Mouse (Mus musculus): ENCODE measurements around the gene Plekha6. TPM values are rescaled to one million over a fixed set of nuclear protein-coding genes. Genes with fewer than 3 reads are reported as not detected.

The Plekha6 gene
- 17.2 and 19.9 TPM in 2 replicates for polyA plus RNA-seq (2015; fragmentation: Nextera tagmentation; extraction: Ambion mirVana)

DNA sequence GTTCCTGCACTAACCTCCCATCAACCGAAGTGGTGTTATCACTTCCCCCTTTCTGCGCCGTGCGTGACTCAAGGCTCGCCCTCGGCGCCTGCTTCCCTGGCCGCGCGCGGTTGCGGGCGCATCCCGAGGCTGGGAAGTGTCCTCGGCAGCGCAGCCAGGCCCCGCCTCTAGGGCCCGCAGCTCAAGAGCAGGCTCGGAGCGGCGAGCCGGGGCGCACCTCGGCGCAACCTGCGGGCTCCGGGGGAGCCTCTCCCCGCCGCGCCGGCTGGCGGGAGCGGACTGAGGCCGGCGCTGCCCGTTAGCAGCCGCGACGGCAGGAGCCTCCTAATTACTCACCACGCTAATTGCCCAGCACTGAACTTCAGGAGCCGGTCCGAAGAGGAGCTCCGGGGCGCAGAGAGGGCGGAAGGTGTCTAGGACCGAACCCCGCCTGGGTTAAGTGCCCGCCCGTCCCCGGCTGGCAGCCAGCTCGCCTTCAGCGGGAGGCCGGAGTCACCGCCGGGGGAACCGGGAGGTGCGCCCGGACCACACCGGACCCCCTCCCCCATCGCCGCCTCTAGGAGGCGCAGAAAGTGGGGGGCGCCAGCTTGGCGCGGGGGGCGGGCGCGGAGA is at the start of gene Plekha6:
Gene Plekha6, plus strand, starts transcription at position 391 of the 612 bp plus-strand sequence.
- H3K27ac ChIP-seq (replicated peaks) = no peak within 1 kb of the TSS
- H3K4me2 ChIP-seq = peak within 1 kb of the TSS; percentile 99
- H3K9ac ChIP-seq = peak within 1 kb of the TSS; percentile 52
- no peaks in the 10 kb centered on the region for H3K36me3 ChIP-seq
- peak; percentile 29; the same call in 1 of the 2 replicates for ATAC-seq (ENCODE audit: low FRiP score, low read depth)
- peak within 1 kb of the TSS; percentile 54 for H3K4me3 ChIP-seq
- peaks cover 25% of the 10 kb centered on the region for H3K4me1 ChIP-seq (replicated peaks)
- no peaks in the 10 kb centered on the region for H3K9me3 ChIP-seq
- WGBS = under 1% methylated on average over 62 of the region's 68 CpGs
- H3K27me3 ChIP-seq = peaks cover 36% of the 10 kb centered on the region

DNA sequence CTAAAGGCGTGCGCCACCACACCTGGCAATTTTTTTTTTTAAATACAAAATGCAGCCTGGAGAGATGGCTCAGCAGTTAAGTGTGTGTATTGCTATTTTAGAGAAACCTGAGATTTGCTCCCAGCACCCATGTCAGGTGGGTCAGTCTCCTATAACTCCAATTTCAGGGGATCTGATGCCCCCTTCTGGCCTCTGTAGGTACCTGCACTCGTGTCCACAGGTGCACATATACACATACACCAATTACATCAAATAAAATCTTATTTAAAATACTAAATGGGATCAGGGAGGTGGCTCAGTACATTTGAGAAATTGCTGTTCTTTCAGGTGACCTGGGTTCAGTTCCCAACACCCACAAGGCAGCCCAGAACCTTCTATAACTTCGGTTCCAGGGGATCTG is 47.9 kb upstream of the Plekha6 start:
- Histone ChIP-seq H3K27ac (replicated peaks) (no peak overlapping the region), H3K9ac (no peak overlapping the region), H3K4me3 (no peak overlapping the region), H3K27me3 (no peaks in the 10 kb centered on the region), H3K36me3 (no peaks in the 10 kb centered on the region), H3K9me3 (no peaks in the 10 kb centered on the region), H3K4me1 (replicated peaks) (no peaks in the 10 kb centered on the region), H3K4me2 (no peak overlapping the region)
- WGBS = 96% methylated on average over 4 of the region's 4 CpGs
- no peak for ATAC-seq (ENCODE audit: low FRiP score, low read depth)

DNA sequence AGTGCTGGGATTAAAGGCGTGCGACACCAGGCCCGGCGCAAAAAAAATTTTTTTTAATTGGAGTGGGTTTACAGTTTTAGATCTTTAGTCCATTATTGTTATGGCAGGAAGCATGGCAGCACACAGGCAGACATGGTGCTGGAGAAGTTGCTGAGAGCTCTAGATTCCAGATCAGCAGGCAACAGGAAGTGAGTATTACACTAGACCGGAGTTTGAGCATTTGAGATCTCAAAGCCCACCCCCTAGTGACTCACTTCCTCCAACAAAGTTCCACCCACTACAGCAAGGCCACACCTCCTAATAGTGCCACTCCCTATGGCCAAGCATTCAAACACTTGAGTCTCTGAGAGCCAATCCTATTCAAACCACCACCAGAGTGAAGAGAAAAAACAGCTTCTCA is 45.9 kb upstream of the Plekha6 start:
- H3K4me2 ChIP-seq = no peak overlapping the region
- H3K4me1 ChIP-seq (replicated peaks) = no peaks in the 10 kb centered on the region
- WGBS = 90% methylated on average over 5 of the region's 5 CpGs
- H3K4me3 ChIP-seq = no peak overlapping the region
- H3K9me3 ChIP-seq = no peaks in the 10 kb centered on the region
- no peak for ATAC-seq (ENCODE audit: low FRiP score, low read depth)
- no peak overlapping the region for H3K9ac ChIP-seq
- no peaks in the 10 kb centered on the region for H3K36me3 ChIP-seq
- no peaks in the 10 kb centered on the region for H3K27me3 ChIP-seq
- no peak overlapping the region for H3K27ac ChIP-seq (replicated peaks)

DNA sequence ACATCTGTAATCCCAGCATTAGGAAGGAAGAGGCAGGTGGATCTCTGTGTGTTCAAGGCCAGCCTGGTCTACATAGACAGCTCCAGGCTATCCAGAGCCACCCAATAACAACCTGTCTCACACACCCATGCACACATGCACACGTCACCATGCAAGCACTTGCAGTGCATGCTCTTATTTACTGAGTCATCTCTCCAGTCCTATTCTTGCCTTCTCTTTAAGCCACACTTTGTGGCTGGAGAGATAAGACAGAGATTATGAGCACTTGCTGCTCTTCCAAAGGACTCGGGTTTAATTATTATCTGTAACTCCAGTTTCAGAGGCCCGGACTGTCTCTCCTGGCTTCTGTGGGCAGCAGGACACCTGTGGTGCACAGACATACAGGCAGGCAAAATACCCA is 45.2 kb upstream of the Plekha6 start:
- Histone ChIP-seq H3K27ac (replicated peaks) (no peak overlapping the region), H3K4me2 (no peak overlapping the region), H3K9me3 (no peaks in the 10 kb centered on the region), H3K9ac (no peak overlapping the region), H3K4me3 (no peak overlapping the region), H3K27me3 (no peaks in the 10 kb centered on the region), H3K36me3 (no peaks in the 10 kb centered on the region), H3K4me1 (replicated peaks) (no peaks in the 10 kb centered on the region)
- 81% methylated on average over 3 of the region's 3 CpGs for WGBS
- ATAC-seq (ENCODE audit: low FRiP score, low read depth) = no peak

DNA sequence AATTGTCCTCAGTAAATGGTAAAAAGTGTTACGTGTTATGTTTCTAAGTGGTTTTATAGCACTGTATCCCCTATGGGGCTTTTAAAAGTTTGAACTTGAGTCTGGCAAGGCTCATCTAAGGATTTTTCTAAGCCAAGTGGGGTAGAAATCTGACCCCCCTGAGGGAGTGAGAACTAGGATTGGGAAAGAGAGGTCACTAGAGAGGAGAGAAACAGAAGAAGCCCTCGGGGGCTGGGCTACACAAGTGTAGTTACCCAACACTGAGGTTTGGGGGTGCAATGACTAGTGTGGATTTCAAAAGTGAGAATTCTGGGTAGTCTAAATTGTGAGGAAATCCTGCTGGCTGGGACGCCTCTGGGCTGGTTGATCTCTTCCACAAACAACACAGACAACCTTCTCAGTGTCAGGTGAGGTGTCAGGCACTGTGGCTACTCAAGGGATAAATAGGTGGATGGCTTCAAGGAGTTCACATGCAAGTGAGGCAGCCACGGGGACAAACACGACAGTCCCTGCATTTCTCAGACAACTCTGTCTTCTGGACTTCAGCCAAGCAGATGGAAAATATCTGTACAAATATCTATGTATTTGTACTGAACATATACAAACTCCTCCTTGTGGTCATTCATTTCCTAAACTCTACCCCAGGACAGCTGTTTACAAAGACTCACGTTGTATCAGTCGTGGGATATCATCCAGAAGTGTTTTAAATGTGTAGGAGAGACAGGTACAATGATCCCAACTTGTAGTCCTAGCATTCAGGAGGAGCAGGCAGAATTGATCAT is 43.9 kb upstream of the Plekha6 start:
- no peak for ATAC-seq (ENCODE audit: low FRiP score, low read depth)
- Histone ChIP-seq H3K9me3 (no peaks in the 10 kb centered on the region), H3K4me1 (replicated peaks) (no peaks in the 10 kb centered on the region), H3K9ac (no peak overlapping the region), H3K4me3 (no peak overlapping the region), H3K27me3 (no peaks in the 10 kb centered on the region), H3K4me2 (no peak overlapping the region), H3K27ac (replicated peaks) (no peak overlapping the region), H3K36me3 (no peaks in the 10 kb centered on the region)
- WGBS = 76% methylated on average over 7 of the region's 7 CpGs

DNA sequence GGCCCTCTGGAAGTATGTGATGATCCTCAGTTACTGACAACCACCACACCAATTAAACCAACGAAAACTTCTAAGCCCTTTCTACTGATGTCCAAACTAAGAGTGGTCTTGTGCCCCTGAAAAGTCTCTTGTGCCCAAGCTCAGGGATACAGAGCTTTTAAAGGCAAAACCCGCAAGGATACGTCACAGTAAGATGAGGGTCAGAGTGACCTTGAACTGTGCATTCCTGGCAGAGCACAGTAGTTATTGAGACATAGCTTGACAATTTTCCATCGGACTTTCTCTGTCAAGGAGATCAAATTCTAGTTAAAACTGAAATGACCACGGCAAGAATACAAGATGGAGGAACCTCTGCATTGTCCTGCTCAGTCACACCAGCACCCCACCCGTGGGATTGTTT is 42.8 kb upstream of the Plekha6 start:
- no peak overlapping the region for H3K9ac ChIP-seq
- 69% methylated on average over 6 of the region's 6 CpGs for WGBS
- H3K4me1 ChIP-seq (replicated peaks) = no peaks in the 10 kb centered on the region

DNA sequence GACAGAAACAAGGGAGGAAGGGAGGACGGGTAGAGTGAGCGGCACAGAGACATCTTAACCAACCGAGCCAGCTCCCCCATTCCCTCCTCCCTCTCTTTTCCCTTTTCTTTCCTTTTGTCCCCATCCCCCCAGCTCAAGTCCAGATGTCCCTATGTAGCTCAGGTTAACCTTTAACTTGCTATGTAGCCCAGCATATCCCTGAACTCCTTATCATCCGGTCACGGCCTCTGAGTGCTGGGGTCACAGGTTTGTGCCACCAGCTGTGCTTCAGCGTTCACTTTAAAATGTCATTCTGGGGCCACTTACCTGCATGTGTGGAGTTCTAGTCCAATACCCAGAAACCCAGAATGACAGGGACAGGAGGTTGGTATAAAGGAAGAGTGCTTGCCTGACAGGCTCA is 39.9 kb upstream of the Plekha6 start:
- H3K9me3 ChIP-seq = no peaks in the 10 kb centered on the region
- H3K27me3 ChIP-seq = no peaks in the 10 kb centered on the region
- no peaks in the 10 kb centered on the region; the same call in 1 of the 2 replicates for H3K4me1 ChIP-seq (replicated peaks)
- no peak overlapping the region for H3K27ac ChIP-seq (replicated peaks)
- no peaks in the 10 kb centered on the region for H3K36me3 ChIP-seq
- ATAC-seq (ENCODE audit: low FRiP score, low read depth) = no peak
- H3K4me2 ChIP-seq = no peak overlapping the region
- no peak overlapping the region for H3K9ac ChIP-seq
- WGBS = 73% methylated on average over 6 of the region's 6 CpGs
- H3K4me3 ChIP-seq = no peak overlapping the region

More for the DNA sequence above, 42.8 kb upstream of the Plekha6 start:
- no peak for ATAC-seq (ENCODE audit: low FRiP score, low read depth)
- H3K36me3 ChIP-seq = no peaks in the 10 kb centered on the region
- H3K27me3 ChIP-seq = no peaks in the 10 kb centered on the region
- no peak overlapping the region for H3K4me3 ChIP-seq
- no peak overlapping the region for H3K4me2 ChIP-seq
- H3K27ac ChIP-seq (replicated peaks) = no peak overlapping the region
- no peaks in the 10 kb centered on the region for H3K9me3 ChIP-seq

DNA sequence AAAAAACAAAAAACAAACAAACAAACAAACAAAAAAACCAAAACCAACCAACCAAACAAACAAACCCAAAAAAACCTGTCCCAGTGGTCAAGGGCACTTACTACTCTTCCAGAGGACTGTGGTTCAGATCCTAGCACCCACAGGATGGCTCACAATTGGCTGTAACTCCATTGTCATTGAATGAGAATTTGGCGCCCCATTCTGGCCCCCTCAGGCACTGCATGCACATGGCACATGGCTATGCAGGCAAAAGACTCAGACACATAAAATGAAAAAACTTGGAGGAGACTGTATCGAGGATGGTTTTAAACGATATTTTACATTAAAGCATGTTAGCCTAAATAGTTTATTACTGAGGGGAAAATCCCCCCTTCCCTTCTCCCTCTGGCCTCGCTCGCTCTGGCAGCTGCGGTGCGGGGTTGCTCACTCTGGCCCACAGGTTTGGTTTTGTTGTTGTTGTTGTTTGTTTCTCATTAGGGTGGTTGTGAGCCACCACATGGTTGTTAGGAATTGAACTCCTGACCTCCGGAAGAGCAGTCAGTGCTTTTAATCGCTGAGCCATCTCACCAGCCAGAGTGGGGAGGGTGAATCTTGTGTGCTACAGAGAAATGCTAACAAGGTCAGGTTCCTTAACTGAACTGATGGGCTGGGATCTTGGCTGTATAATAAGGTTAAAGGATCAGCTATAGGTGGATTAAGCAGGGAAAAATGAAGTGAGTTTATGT is 38.2 kb upstream of the Plekha6 start:
- no peak overlapping the region for H3K4me3 ChIP-seq
- no peak overlapping the region for H3K4me2 ChIP-seq
- WGBS = 91% methylated on average over 9 of the region's 9 CpGs
- no peak overlapping the region for H3K27ac ChIP-seq (replicated peaks)
- no peaks in the 10 kb centered on the region for H3K9me3 ChIP-seq
- no peak overlapping the region for H3K9ac ChIP-seq
- no peaks in the 10 kb centered on the region for H3K36me3 ChIP-seq
- H3K27me3 ChIP-seq = no peaks in the 10 kb centered on the region
- no peak for ATAC-seq (ENCODE audit: low FRiP score, low read depth)
- H3K4me1 ChIP-seq (replicated peaks) = peaks cover 13% of the 10 kb centered on the region

DNA sequence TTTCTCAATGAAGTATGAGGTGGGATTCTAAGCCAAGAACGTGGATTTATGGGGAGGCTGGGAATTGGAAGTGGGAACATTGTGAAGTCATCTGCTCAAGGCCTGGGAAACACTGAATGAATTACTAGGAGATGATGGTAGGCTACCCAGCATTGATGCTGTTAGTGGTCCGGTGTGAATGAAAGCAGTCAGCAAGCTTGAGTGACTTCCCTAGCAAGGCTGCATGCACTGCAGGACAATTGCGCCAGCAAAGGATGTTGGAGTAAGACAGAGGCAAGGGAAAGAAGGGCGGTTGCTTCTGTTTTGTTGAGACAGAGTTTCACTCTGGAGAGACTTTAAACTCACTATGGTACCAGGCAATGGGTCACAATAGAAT is 37.7 kb upstream of the Plekha6 start:
- H3K9me3 ChIP-seq = no peaks in the 10 kb centered on the region
- no peaks in the 10 kb centered on the region for H3K36me3 ChIP-seq
- H3K9ac ChIP-seq = no peak overlapping the region
- H3K27me3 ChIP-seq = no peaks in the 10 kb centered on the region
- no peak overlapping the region for H3K4me3 ChIP-seq
- H3K4me1 ChIP-seq (replicated peaks) = peaks cover 13% of the 10 kb centered on the region
- no peak overlapping the region for H3K4me2 ChIP-seq
- 59% methylated on average over 4 of the region's 4 CpGs for WGBS
- no peak overlapping the region for H3K27ac ChIP-seq (replicated peaks)
- no peak for ATAC-seq (ENCODE audit: low FRiP score, low read depth)

DNA sequence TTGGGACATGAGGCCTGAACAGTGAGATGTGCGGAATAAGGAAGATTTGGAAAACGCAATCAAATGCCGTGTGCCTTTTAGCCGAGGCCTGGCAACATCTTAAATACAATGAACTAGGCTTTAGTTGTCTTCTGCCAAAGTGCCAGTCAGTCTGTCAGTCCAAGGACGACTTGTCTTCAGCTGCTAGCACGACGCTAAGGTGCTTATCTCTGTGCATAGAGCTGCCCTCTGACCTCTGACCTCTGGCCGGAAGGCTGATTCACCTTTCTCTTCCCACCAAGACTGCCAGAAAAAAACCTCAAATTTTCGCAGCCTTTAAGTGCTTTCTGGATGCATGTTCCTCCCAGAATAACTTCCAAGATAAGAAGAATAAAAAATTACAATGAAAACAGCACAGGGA is 36.7 kb upstream of the Plekha6 start:
- no peak overlapping the region for H3K27ac ChIP-seq (replicated peaks)
- H3K4me1 ChIP-seq (replicated peaks) = peaks cover 14% of the 10 kb centered on the region
- H3K27me3 ChIP-seq = no peaks in the 10 kb centered on the region
- 74% methylated on average over 9 of the region's 9 CpGs for WGBS
- H3K36me3 ChIP-seq = no peaks in the 10 kb centered on the region
- H3K9me3 ChIP-seq = no peaks in the 10 kb centered on the region
- no peak for ATAC-seq (ENCODE audit: low FRiP score, low read depth)
- H3K4me3 ChIP-seq = no peak overlapping the region
- no peak overlapping the region for H3K9ac ChIP-seq
- no peak overlapping the region for H3K4me2 ChIP-seq

DNA sequence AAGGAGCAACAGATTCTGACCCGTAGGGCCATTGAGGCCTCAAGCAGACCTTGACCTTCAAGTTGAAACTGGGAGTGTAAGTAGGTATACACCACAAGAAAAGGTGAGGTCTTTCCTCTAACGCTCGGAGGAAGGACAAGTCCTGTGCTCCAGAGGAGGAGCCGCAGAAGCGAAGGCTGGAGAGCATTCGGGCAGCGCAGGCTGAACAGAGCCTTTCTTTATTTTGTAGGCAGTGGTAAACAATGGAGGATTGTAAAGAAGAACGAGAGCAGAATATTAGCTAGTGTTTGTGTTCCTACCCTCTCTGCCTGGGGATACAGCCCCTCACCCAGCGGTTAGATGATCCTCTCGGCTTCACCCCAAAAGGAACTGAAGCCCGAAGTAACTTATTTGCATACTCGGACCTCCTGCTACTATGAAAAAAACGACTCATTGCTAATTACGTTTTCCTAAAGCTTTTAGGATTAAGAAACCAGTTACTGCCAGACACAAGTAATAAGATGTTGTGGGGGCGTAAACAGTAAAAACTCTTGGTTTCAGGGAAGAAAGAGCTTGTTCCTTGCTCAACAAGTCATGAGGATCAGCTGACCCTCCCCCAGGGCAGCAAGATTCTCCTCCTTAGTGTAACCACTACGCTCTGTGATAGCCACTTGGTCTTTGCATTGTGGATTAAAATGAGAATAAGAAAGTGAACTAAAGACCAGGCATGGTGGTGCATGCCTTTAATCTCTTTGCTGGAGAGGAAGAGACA is 34.4 kb upstream of the Plekha6 start:
- Histone ChIP-seq H3K27ac (replicated peaks) (peak overlapping the region; percentile 95), H3K4me2 (peak overlapping the region; percentile 5), H3K27me3 (no peaks in the 10 kb centered on the region), H3K9me3 (no peaks in the 10 kb centered on the region), H3K4me1 (replicated peaks) (peaks cover 37% of the 10 kb centered on the region), H3K4me3 (no peak overlapping the region), H3K9ac (no peak overlapping the region), H3K36me3 (no peaks in the 10 kb centered on the region)
- ATAC-seq (ENCODE audit: low FRiP score, low read depth) = no peak
- WGBS = 18% methylated on average over 16 of the region's 16 CpGs
